Mouse (Mus musculus) heart, adult 2 months (tissue): Measurements from ENCODE around the gene Tmem247. TPM values are rescaled to one million over a fixed set of nuclear protein-coding genes. Genes with fewer than 3 reads are reported as not detected.
A peak's percentile ranks its signal among the peaks of the same experiment; 100 is the strongest.

Experiments
- DNase-seq, 2 experiments: peaks; one replicate each; pipeline ENCODE4 v3.0.0; 2021
- H3K27ac ChIP-seq: fragments of 200-600 bp; 2 replicates; pipeline ENCODE4 v1.8.1; 2022
- H3K27me3 ChIP-seq: fragments of 200-500 bp; 2 replicates; pipeline ENCODE4 v1.6.1; 2012; ENCODE audit warnings: mild to moderate bottlenecking, low read length, inconsistent platforms, mixed read lengths; ENCODE audit not compliant: control insufficient read depth, insufficient read depth
- H3K36me3 ChIP-seq: fragments of 200-500 bp; 2 replicates; pipeline ENCODE4 v1.6.1; 2012; ENCODE audit warnings: low read length, inconsistent platforms; ENCODE audit not compliant: control insufficient read depth, insufficient read depth
- H3K4me1 ChIP-seq: fragments of 200-500 bp; 2 replicates; pipeline ENCODE4 v1.6.1; 2011; ENCODE audit warnings: low read length; ENCODE audit not compliant: control insufficient read depth, insufficient read depth
- H3K4me3 ChIP-seq: fragments of 200-600 bp; 2 replicates; pipeline ENCODE4 v1.8.1; 2022
- H3K79me2 ChIP-seq: fragments of 200-500 bp; replicated peaks from 2 replicates; pipeline ENCODE4 v1.6.1; 2012; ENCODE audit warnings: mild to moderate bottlenecking, inconsistent platforms, low read length, moderate library complexity, mixed read lengths; ENCODE audit not compliant: control insufficient read depth, insufficient read depth
- H3K9ac ChIP-seq: fragments of 200-500 bp; 2 replicates; pipeline ENCODE4 v1.6.1; 2012; ENCODE audit warnings: low read depth, mild to moderate bottlenecking, control low read depth, inconsistent platforms, low read length, mixed read lengths
- CTCF ChIP-seq: fragments of 200-600 bp; IDR thresholded peaks from 2 replicates; pipeline ENCODE4 v1.8.1; 2022; ENCODE audit warnings: antibody characterized with exemption, mild to moderate bottlenecking, moderate library complexity
- EP300 ChIP-seq: fragments of 200-500 bp; IDR thresholded peaks from 2 replicates; pipeline ENCODE4 v1.6.1; 2011; ENCODE audit warnings: low read depth, low read length, control low read depth; ENCODE audit not compliant: insufficient read depth
- POLR2A ChIP-seq: fragments of 200-500 bp; IDR thresholded peaks from 2 replicates; pipeline ENCODE4 v1.6.1; 2011; ENCODE audit warnings: mild to moderate bottlenecking, low read depth, low read length, control low read depth; ENCODE audit not compliant: insufficient read depth
- WGBS: fragments of 180-500 bp; shearing (Covaris S2); methylation state at CpG from one replicate; pipeline ENCODE4 v1.1.7; 2018; 5-methylcytosine and 5-hydroxymethylcytosine counted together
- intact Hi-C: fragments of 180-260 bp; cut with DNase I; formaldehyde crosslinking; loops from one replicate; pipeline ENCODE4 v1.15.1; 2025
- polyA plus RNA-seq: library from polyadenylated mRNA; depleted of rRNA; stranded (reverse); fragments of >200 nt; gene quantifications from 2 replicates; pipeline ENCODE4 v1.2.3, GENCODE M21; 2012
- total RNA-seq, 2 experiments: library from RNA; stranded (reverse); gene quantifications; 2 replicates each; pipeline ENCODE4 v1.2.3; 2021

Tmem247 gene
- total and polyA plus RNA-seq, 3 experiments: not detected

DNA sequence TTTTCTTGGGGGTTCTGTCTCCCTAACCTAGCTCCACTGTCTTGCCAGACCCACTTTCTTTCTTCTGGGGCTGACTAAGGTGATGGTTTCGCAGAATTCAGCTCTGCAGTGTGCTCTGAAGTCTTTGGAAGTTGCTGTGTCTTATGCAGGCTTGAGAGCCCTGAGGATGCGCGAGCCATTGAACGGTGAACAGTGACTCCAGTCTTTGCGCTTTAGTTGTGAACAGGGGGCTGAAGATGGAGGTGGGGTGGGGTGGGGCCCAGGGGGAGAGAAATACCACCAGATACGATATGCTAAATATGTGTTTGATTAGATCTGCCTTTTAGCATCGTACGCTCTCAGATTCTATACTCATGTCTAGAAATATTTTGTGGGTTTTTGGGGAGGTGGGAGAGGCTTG lies 48.0 kb downstream of the Tmem247 start:
- no peak for DNase-seq
- Histone ChIP-seq H3K27ac (peak overlapping the region; percentile 96), H3K36me3 (peaks cover 7% of the 10 kb centered on the region; the same call in 1 of the 2 replicates), H3K79me2 (0 out of 2 replicates have a peak, but pooled peaks cover 2% of the 10 kb centered on the region), H3K9ac (peak overlapping the region; percentile 51), H3K27me3 (no peaks in the 10 kb centered on the region), H3K4me1 (peaks cover 17% of the 10 kb centered on the region), H3K4me3 (peak overlapping the region; percentile 79; the same call in 1 of the 2 replicates)
- intact Hi-C loops: loop anchor here (10.0 kb wide), 1 partner anchor 480 kb away; the partner anchor contains the start of gene Calm2
- no peak for TF ChIP-seq CTCF
- TF ChIP-seq EP300: no peak
- no peak for TF ChIP-seq POLR2A
- 71% methylated on average over 8 of the region's 8 CpGs for WGBS

DNA sequence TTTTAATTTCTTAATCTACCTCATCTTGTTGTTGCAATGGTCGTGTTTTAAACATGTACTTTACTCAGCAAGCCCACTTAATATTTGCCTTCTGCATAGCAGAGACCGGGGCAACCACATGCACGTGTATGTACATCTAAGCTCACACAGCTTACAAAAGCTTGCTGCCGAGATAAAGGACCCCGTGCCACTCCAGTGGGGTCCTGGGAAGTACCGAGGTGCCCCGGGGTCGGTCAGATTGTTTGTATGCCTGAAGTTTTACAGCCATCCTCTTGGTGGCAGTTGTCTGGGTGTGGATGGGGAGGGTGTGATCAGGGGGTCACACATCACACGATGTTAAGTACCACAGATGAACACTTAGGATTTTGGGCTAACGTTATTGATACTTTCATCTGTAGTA lies 48.9 kb downstream of the Tmem247 start:
- 71% methylated on average over 10 of the region's 10 CpGs for WGBS

DNA sequence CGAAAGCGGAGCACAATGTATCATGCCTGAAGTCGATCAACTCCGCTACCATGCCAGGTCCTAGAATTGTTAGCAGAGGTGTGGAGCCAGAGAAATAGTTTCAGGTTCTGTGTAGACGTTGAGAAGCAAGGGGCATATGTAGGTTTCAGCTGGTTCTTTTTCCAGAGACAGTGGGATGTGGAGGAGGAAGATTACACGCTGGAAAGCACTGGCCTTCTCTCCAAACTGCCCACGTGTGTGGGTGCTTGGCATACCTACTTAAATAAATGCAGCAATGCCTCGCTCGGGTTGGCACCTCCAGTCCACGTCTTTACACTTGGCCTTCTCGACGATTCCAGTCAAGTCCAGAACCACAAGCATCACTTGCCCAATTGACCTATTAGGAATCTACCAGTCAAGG lies 49.9 kb downstream of the Tmem247 start:
- no peak overlapping the region for H3K9ac ChIP-seq
- peaks cover 17% of the 10 kb centered on the region for H3K4me1 ChIP-seq
- TF ChIP-seq POLR2A (no peak), EP300 (no peak), CTCF (no peak)
- WGBS: 73% methylated on average over 12 of the region's 12 CpGs
- H3K27ac ChIP-seq: peak overlapping the region; percentile 68
- intact Hi-C loops: loop anchor here (10.0 kb wide), 1 partner anchor 478 kb away; the partner anchor contains the start of gene Calm2
- DNase-seq: no peak
- H3K27me3 ChIP-seq: no peaks in the 10 kb centered on the region
- H3K36me3 ChIP-seq: peaks cover 10% of the 10 kb centered on the region; the same call in 1 of the 2 replicates
- H3K79me2 ChIP-seq: peaks cover 2% of the 10 kb centered on the region
- H3K4me3 ChIP-seq: no peak overlapping the region

More for the DNA sequence above, 48.9 kb downstream of the Tmem247 start:
- Histone ChIP-seq H3K79me2 (peaks cover 2% of the 10 kb centered on the region), H3K4me1 (peaks cover 18% of the 10 kb centered on the region), H3K4me3 (no peak overlapping the region), H3K9ac (no peak overlapping the region), H3K27ac (no peak overlapping the region), H3K36me3 (peaks cover 7% of the 10 kb centered on the region; the same call in 1 of the 2 replicates), H3K27me3 (no peaks in the 10 kb centered on the region)
- TF ChIP-seq EP300: no peak
- TF ChIP-seq POLR2A: no peak
- TF ChIP-seq CTCF: no peak
- intact Hi-C loops: loop anchor here (10.0 kb wide), 1 partner anchor 479 kb away; the partner anchor contains the start of gene Calm2
- DNase-seq: no peak

DNA sequence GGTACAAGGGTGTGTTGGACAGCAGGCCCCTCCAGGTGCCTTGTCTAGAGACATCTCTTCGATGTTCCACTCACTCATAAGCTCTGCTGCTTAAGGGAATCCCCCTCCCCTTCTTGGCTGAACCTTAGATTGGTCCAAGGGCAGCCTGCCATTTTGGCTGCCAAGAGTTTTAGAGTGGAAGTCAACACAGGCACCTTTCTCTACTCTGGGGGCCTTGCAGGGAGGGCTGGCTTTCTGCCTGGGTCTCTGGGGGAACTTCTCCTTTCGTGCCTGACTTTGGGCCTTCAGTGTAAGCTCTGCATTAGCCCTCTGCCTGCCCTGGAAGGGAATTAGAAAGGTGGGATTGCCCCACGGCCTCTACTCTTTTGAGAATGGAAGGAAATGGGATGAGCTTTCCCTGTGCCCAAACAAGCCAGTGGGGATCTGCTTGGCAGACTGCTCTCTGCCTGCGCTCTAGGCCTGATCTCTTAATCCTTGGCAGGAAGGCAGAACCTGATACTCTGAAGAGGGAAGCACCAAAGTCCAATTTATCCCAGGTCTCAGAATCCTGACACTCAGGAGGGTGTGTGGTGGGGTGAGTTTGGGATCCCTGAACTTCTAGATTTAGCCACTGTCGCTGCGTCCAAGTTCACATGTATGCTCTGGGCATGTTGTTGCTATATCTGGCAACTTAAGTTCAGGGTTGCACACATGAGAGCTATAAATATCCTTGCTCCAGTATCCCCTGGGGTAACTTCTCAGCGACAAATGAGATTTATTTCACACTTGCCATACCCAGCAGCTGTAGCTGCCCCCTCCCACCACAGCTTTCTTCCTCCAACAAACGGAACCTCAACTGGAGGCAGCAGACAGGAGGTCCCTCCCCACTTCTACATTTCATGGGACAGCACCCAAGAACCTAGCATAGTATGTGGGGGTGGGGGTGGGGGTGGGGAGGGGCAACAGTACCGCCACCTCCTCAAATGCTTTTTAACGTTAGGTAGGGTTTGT lies 50.7 kb downstream of the Tmem247 start:
- Histone ChIP-seq H3K4me1 (peaks cover 22% of the 10 kb centered on the region), H3K9ac (peak overlapping the region; percentile 32; the same call in 1 of the 2 replicates), H3K27me3 (no peaks in the 10 kb centered on the region), H3K36me3 (peaks cover 10% of the 10 kb centered on the region; the same call in 1 of the 2 replicates), H3K27ac (peak overlapping the region; percentile 68), H3K4me3 (no peak overlapping the region; the same call in 1 of the 2 replicates), H3K79me2 (peaks cover 2% of the 10 kb centered on the region)
- 46% methylated on average over 10 of the region's 10 CpGs for WGBS
- TF ChIP-seq POLR2A: no peak
- TF ChIP-seq CTCF: no peak
- TF ChIP-seq EP300: no peak
- peak in 1 of 2 experiments; percentile 45 for DNase-seq
- intact Hi-C loops: loop anchor here (2.0 to 10.0 kb wide), 2 partner anchors 15 to 477 kb away; partner anchors contain the start of gene Calm2

DNA sequence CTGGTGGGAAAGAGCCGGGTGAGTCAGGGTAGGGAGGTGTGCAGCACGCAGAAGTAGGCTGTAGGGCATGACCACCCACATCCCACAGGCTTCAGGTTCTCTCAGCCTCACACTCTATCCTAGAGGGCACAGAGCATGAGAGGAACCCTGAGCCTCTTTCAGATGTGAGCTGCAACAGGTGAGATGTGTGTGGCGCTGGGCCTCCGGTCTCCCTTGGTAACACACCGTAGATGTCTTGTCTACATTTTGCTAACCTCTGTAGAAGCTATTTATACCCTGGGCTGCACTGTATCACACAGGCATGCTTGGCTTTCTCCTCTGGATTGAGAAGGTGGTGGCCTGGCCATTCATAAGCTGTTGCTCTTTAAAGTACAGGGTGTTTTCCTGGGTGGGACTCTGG lies 51.4 kb downstream of the Tmem247 start:
- peak overlapping the region; percentile 68 for H3K27ac ChIP-seq
- H3K36me3 ChIP-seq: peaks cover 10% of the 10 kb centered on the region; the same call in 1 of the 2 replicates
- peaks cover 25% of the 10 kb centered on the region for H3K4me1 ChIP-seq
- peak overlapping the region; percentile 29; the same call in 1 of the 2 replicates for H3K9ac ChIP-seq
- H3K79me2 ChIP-seq: peaks cover under 1% of the 10 kb centered on the region
- intact Hi-C loops: loop anchor here (2.0 to 10.0 kb wide), 2 partner anchors 14 to 476 kb away; partner anchors contain the start of gene Calm2
- no peak overlapping the region for H3K4me3 ChIP-seq
- WGBS: 69% methylated on average over 5 of the region's 5 CpGs
- H3K27me3 ChIP-seq: no peaks in the 10 kb centered on the region
- DNase-seq: no peak
- TF ChIP-seq EP300: no peak
- TF ChIP-seq CTCF: no peak
- TF ChIP-seq POLR2A: no peak
